In the genomic region with DNA sequence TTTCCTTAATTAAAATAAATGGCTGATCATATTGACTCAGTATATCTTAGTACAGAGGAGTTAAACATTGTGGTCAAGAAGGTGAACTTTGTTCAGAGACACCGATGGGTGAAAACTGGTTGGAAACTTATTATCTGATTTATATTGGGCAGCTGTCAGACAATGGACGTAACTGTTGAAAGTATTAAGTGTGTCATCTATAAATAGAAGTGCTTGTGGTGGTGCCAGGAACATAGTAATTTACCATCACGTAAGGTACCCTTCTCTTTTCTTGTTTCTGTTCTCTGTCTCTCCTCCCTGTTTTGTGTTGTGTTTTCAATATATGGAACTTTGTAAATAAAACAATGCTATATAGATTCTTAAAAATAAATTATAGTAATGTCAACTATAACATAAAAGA, we compare ENCODE assay signal across 15 mouse cellular contexts.
"Had no signal": no experiment of that assay in that cellular context is flagged by ENCODE, and none has a peak within 500 bp of the region (broad histone marks: within the 10 kb centered on the region; RNA-seq: fewer than 3 reads in every experiment).

No protein-coding gene starts in this region.

- H3K4me2 ChIP-seq: kidney, embryonic 15.5 days; limb, embryonic 15.5 days; liver, embryonic 13.5 days; lung, embryonic 15.5 days; neural tube, embryonic 12.5 days had no signal

- H3K36me3 ChIP-seq: kidney, embryonic 15.5 days; limb, embryonic 15.5 days; liver, embryonic 13.5 days; lung, embryonic 15.5 days; midbrain, embryonic 10.5 days; neural tube, embryonic 12.5 days had no signal

- ATAC-seq: liver, postnatal 0 days had no signal

- H3K4me1 ChIP-seq: kidney, embryonic 15.5 days; limb, embryonic 15.5 days; liver, embryonic 13.5 days; lung, embryonic 15.5 days; midbrain, embryonic 10.5 days; neural tube, embryonic 12.5 days had no signal

- H3K9me3 ChIP-seq: kidney, embryonic 15.5 days; limb, embryonic 15.5 days; liver, embryonic 13.5 days; lung, embryonic 15.5 days; midbrain, embryonic 10.5 days; neural tube, embryonic 12.5 days had no signal

- H3K27ac ChIP-seq: kidney, embryonic 15.5 days; left cerebral cortex, adult 2 months; limb, embryonic 15.5 days; liver, embryonic 13.5 days; lung, embryonic 15.5 days; midbrain, embryonic 10.5 days; neural tube, embryonic 12.5 days had no signal

- DNase-seq: kidney, postnatal 14 days; liver, embryonic 13.5 days; liver, postnatal 0 days; midbrain, embryonic 14.5 days; retina, postnatal 1 day; right cerebral cortex, postnatal 4 days; spleen, adult 18-20 months; thymus, adult 2 months; thymus, postnatal 25 days had no signal

- H3K27me3 ChIP-seq: kidney, embryonic 15.5 days; limb, embryonic 15.5 days; liver, embryonic 13.5 days; lung, embryonic 15.5 days; neural tube, embryonic 12.5 days had no signal

- H3K9ac ChIP-seq: kidney, embryonic 15.5 days; limb, embryonic 15.5 days; liver, embryonic 13.5 days; liver, postnatal 0 days; lung, embryonic 15.5 days; neural tube, embryonic 12.5 days had no signal

- H3K4me3 ChIP-seq: kidney, embryonic 15.5 days; left cerebral cortex, adult 2 months; limb, embryonic 15.5 days; liver, embryonic 13.5 days; lung, embryonic 15.5 days; midbrain, embryonic 10.5 days; neural tube, embryonic 12.5 days had no signal
